Mouse (Mus musculus): ENCODE measurements around the gene Cd96. TPM values are rescaled to one million over a fixed set of nuclear protein-coding genes. Genes with fewer than 3 reads are reported as not detected.

Cd96 gene
- 11.2 TPM for polyA plus RNA-seq (2014; fragmentation: Illumina TruSeq; extraction: RNeasy Lipid Tissue Mini Kit (QIAGEN cat#74804); ENCODE audit: low replicate concordance)

DNA sequence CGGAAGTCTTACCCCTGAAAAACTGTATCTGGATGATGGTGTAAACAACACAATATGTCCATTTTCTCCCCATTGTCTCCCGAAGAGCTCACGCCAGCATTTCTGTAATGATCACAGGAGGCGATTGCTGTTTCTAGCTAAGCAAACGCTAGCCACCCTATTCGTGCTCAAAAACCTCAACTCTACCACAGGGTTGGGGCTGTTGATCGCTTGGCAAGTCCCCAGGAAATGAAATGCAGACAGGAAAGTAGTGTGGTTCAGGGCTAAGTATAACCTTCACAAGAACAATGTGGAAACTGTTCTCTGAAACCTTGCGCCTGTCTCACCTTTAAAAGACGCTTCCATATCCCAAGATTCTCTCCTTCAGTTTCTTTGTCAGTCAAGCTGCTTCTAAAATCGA lies at the start of gene Cd96:
Gene Cd96 (minus strand): TSS at position 232 of the 400 bp plus-strand sequence.

DNA sequence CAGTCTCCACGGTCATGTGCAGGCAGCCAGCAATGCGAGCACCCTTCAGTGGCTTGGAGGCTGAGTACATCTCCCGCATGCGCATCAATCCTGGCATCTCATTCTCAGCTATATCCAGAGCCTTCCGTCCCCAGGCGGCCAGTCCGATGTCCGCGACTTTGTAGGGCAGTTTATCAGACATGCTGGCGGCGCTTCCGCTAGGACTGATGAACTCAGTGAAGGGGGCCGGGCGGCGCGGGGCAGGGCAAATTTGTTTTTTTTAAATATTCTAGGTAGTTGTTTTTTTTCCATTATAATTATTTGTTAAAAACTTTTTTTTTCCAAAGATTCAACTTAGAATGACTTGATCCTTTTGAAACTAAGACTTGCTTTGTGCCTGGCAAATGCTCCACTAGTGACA lies 34.8 kb upstream of the Cd96 start, which contains the start of gene Gm4737:
Gene Gm4737 (minus strand): TSS at position 246 of the 400 bp plus-strand sequence.

DNA sequence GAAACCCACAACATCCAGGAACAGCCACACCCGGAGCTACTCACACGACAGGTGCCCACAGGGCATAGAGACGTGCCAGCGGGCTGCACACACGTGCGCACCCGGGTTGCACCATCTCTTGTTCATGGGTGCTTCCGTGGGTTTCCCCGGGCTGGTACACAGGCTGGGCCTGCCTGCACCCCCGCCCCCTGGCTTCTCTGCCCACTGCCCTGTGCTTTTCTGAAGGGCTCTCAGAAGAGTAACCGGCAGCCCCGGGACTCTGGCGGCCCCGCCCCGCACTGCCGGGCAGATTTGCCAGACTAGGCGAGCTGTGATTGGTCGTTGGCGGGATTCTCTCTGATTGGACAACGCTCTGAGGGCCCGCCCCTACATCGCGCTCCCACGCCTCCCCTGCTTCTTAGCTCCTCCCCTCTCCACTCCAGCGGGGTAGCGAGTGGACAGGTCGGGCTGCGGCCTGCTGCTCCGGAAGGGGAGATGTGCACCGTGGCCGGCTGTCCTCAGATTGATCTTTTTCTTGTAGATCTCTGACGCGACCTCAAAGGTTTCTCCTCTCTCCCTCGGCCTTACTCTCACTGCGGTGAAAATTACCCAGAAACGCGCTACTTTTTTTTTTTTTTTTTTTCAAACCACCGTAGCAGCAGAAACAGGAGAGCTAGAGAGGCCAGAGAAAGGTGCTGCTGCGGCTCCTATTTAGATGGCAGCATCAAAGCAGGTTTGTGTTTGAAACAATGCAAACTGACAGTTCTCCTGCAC lies 109.7 kb downstream of the Cd96 start, which contains the start of gene Plcxd2:
Gene Plcxd2 (minus strand): TSS at position 66 of the 753 bp plus-strand sequence.

Other genes starting within 250 kb of the Cd96 start
- gene Phldb2, start 166.7 kb downstream of the Cd96 start, polyA plus RNA-seq (2014; fragmentation: Illumina TruSeq; extraction: RNeasy Lipid Tissue Mini Kit (QIAGEN cat#74804); ENCODE audit: low replicate concordance) = 15.1 TPM
- 19.9 TPM for gene Plcxd2, start 110.0 kb downstream of the Cd96 start, polyA plus RNA-seq (2014; fragmentation: Illumina TruSeq; extraction: RNeasy Lipid Tissue Mini Kit (QIAGEN cat#74804); ENCODE audit: low replicate concordance)
- gene Gm4737, start 34.8 kb upstream of the Cd96 start, polyA plus RNA-seq (2014; fragmentation: Illumina TruSeq; extraction: RNeasy Lipid Tissue Mini Kit (QIAGEN cat#74804); ENCODE audit: low replicate concordance) = 9.0 TPM